Mouse (Mus musculus) olfactory bulb, adult 2 months (tissue): Measurements from ENCODE around the gene Mettl18.

Experiments
- CTCF ChIP-seq: fragments of 200-500 bp; IDR thresholded peaks from 2 replicates; pipeline ENCODE4 v1.5.1; 2012; ENCODE audit warnings: low read depth, mild to moderate bottlenecking, low read length, moderate library complexity; ENCODE audit not compliant: insufficient read depth
- POLR2A ChIP-seq: fragments of 200-500 bp; IDR thresholded peaks from 2 replicates; pipeline ENCODE4 v1.6.1; 2012; ENCODE audit warnings: mild to moderate bottlenecking, low read depth, low read length, moderate library complexity; ENCODE audit not compliant: insufficient read depth

- TF ChIP-seq CTCF (no peak), POLR2A (no peak)
Measured at GRCm38 (mm10) chr1:164009235-164009634, 14.5 kb downstream of the Mettl18 start.
